ENCODE assay signal across 15 mouse cellular contexts in the genomic region with DNA sequence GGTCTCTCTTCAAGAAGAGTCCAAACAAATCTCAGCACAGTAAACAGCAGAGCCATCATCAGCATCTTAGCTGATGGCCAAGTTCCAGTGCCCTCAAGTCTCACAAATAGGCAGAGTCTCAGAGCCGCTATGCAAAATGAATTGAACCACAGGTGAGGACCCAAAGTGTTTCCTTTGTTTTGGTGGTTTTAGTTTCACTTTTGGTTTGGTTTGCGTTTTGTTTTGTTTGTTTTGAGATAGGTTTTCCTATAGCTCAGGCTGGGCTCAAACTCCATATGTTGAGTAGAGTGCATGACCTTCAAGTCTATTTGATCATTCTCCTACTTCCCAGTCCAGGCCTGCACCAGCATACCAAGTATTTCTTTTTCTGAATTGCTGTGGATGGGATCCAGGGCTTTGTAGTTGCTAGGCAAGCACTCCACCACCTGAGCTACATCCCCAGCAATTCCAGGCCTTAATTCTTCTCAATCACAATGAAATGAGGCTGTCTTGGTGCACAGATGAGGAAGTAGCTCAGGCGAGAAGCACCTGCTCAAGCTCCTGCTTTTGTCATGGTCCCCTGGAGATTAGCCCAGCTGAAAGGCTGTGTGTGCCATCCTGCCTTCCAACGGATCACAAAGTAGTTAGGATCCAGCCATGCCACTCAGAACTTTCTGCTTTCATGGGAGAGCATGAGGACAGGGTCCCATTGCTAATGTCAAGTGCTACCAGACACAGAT. TPM values are rescaled to one million over a fixed set of nuclear protein-coding genes. Genes with fewer than 3 reads are reported as not detected.
DNase-seq lines count a peak whose midpoint lies in the region; ATAC-seq and TF ChIP-seq lines count a peak whose summit lies in the region.
"Had no signal": no experiment of that assay in that cellular context is flagged by ENCODE, and none has a peak within 500 bp of the region (broad histone marks: within the 10 kb centered on the region; RNA-seq: fewer than 3 reads in every experiment).

No protein-coding gene starts in this region.

- H3K79me2 ChIP-seq in CH12.LX (replicated peaks; ENCODE audit: control insufficient read depth, extremely low read depth, insufficient read depth, poor library complexity, severe bottlenecking) = no peaks in the 10 kb centered on the region

- no peak for TF ChIP-seq POLR2A in CH12.LX (IDR thresholded peaks at IDR 0.05; ENCODE audit: low read depth, low read length)
- TF ChIP-seq POLR2A in small intestine, adult 2 months (IDR thresholded peaks at IDR 0.05; ENCODE audit: low read depth, low read length) = no peak

- no peaks in the 10 kb centered on the region for H3K27me3 ChIP-seq in CH12.LX (replicated peaks)
- H3K27me3 ChIP-seq in small intestine, adult 2 months (ENCODE audit: control insufficient read depth, insufficient read depth, low read length) = no peaks in the 10 kb centered on the region
- peaks cover 15% of the 10 kb centered on the region for H3K27me3 ChIP-seq in embryonic facial prominence, embryonic 10.5 days (replicated peaks; ENCODE audit: low read depth, poor library complexity, severe bottlenecking)
- H3K27me3 ChIP-seq: Patski had no signal

- no peak for TF ChIP-seq RAD21 in CH12.LX (IDR thresholded peaks at IDR 0.05; ENCODE audit: low read depth, low read length)

- intact Hi-C loops in heart, postnatal 36 days (cut with DNase I) = loop anchor here (10.0 kb wide), 1 partner anchor 518 kb away; the partner anchor contains the start of gene Ddx3x

- in situ Hi-C loops in CH12.LX (cut with MboI; ENCODE audit: low pct_ligation_motif_present, low pct_unique_long_range_greater_than_20kb, low sequenced_read_pairs) = no loop called here

- WGBS in small intestine, adult 2 months = 16% methylated on average over 4 of the region's 4 CpGs
- WGBS in embryonic facial prominence, embryonic 10.5 days = 74% methylated on average over 4 of the region's 4 CpGs

- H3K4me1 ChIP-seq in CH12.LX (ENCODE audit: control insufficient read depth in 1 of 2, insufficient read depth in 2 of 2) = peaks cover 2 to 9% of the 10 kb centered on the region in 2 experiments; a peak in 3 of 4 replicates
- peaks cover 5% of the 10 kb centered on the region; the same call in 1 of the 2 replicates for H3K4me1 ChIP-seq in small intestine, adult 2 months (ENCODE audit: control insufficient read depth, insufficient read depth, insufficient read length, low read length)
- H3K4me1 ChIP-seq in embryonic facial prominence, embryonic 10.5 days = no peaks in the 10 kb centered on the region

- H3K27ac ChIP-seq in CH12.LX (ENCODE audit: insufficient read depth, low read depth) = no peak overlapping the region
- H3K27ac ChIP-seq in small intestine, adult 2 months (ENCODE audit: insufficient read depth, low read depth, low read length) = peak overlapping the region; percentile 72
- no peak overlapping the region for H3K27ac ChIP-seq in embryonic facial prominence, embryonic 10.5 days (replicated peaks)
- H3K27ac ChIP-seq: liver, embryonic 14.5 days had no signal

- TF ChIP-seq EP300 in CH12.LX (IDR thresholded peaks at IDR 0.05; ENCODE audit: low read length) = no peak

- H3K36me3 ChIP-seq in CH12.LX (replicated peaks in 1 of 2; ENCODE audit: control insufficient read depth in 1 of 2, insufficient read depth in 1 of 2, low read length in 1 of 2) = no peaks in the 10 kb centered on the region
- no peaks in the 10 kb centered on the region for H3K36me3 ChIP-seq in small intestine, adult 2 months (ENCODE audit: control insufficient read depth, insufficient read depth, low read length)
- no peaks in the 10 kb centered on the region for H3K36me3 ChIP-seq in embryonic facial prominence, embryonic 10.5 days (replicated peaks)

- ATAC-seq in common myeloid progenitor, adult 5-6 weeks (replicated peaks; ENCODE audit: low read depth, poor library complexity, severe bottlenecking) = 0 out of 2 replicates have a peak, but pooled peaks have one; percentile 30
- ATAC-seq: Patski had no signal

- peak overlapping the region; percentile 29; the same call in 1 of the 2 replicates for H3K4me2 ChIP-seq in CH12.LX (ENCODE audit: insufficient read depth, low read depth, poor library complexity, severe bottlenecking)

- H3K9me3 ChIP-seq in CH12.LX (replicated peaks; ENCODE audit: low read length) = no peaks in the 10 kb centered on the region
- H3K9me3 ChIP-seq in embryonic facial prominence, embryonic 10.5 days = peaks cover under 1% of the 10 kb centered on the region; the same call in 1 of the 2 replicates

- peak; percentile 79 for DNase-seq in heart, adult 11 months
- DNase-seq in heart, postnatal 36 days = no peak
- DNase-seq in CH12.LX (ENCODE audit: extremely low read depth) = peak; percentile 36
- no peak for DNase-seq in embryonic facial prominence, embryonic 10.5 days (ENCODE audit: low spot score)
- no peak for DNase-seq in right cerebral cortex, postnatal 14 days
- no peak for DNase-seq in left cerebral cortex, adult 11 months (ENCODE audit: low spot score)
- DNase-seq: adrenal gland, postnatal 14 days; cerebellum, adult 11-12 months; heart, adult 18-20 months; heart, postnatal 10 days; kidney, postnatal 14 days had no signal

- no peak overlapping the region for H3K4me3 ChIP-seq in CH12.LX (replicated peaks in 1 of 3; ENCODE audit: low read depth in 2 of 3, low read length in 2 of 3, poor library complexity in 1 of 3)
- H3K4me3 ChIP-seq in small intestine, adult 2 months (ENCODE audit: low read depth, low read length) = no peak overlapping the region
- H3K4me3 ChIP-seq in embryonic facial prominence, embryonic 10.5 days = no peak overlapping the region

- 0 out of 2 replicates have a peak overlapping the region, but pooled peaks have one; percentile 40 for H3K9ac ChIP-seq in CH12.LX (ENCODE audit: insufficient read depth, low read depth)
- H3K9ac ChIP-seq: liver, embryonic 14.5 days had no signal

- no peak for TF ChIP-seq CTCF in CH12.LX (conservative IDR thresholded peaks at IDR 0.05 in 1 of 2, IDR thresholded peaks at IDR 0.05 in 1 of 2; ENCODE audit: low read depth in 2 of 2, low read length in 2 of 2)
- TF ChIP-seq CTCF in small intestine, adult 2 months (IDR thresholded peaks at IDR 0.05; ENCODE audit: extremely low read depth, insufficient read length, insufficient replicate concordance, low read depth, low read length) = no peak

- dilution Hi-C loops in CH12.LX (cut with MboI; ENCODE audit: extremely low pct_ligation_motif_present, extremely low pct_unique_long_range_greater_than_20kb, low sequenced_read_pairs) = no loop called here

TF ChIP-seq in CH12.LX, 34 proteins besides CTCF, POLR2A, EP300 and RAD21:
- 0 out of 2 replicates have a peak, but pooled peaks have one; percentile 15 for TF ChIP-seq BHLHE40 (IDR thresholded peaks at IDR 0.05; ENCODE audit: low read depth, low read length)
- no peak for TF ChIP-seq JUND (conservative IDR thresholded peaks at IDR 0.05; ENCODE audit: low read depth, low read length)
- 0 out of 2 replicates have a peak, but pooled peaks have one; percentile 7 for TF ChIP-seq ETS1 (conservative IDR thresholded peaks at IDR 0.05; ENCODE audit: low read depth, low read length)

RNA-seq across cellular contexts. Expression of gene Med14, which starts 5.1 kb away (rescaled TPM):
- 10 to 100 TPM; 22.6 to 29.3 TPM for total RNA-seq in heart, postnatal 36 days (2021)
- total RNA-seq in CH12.LX (2012; rRNA removed) (10.3 and 11.8 TPM in 2 replicates), CH12.LX (2014; rRNA removed) (12.7 and 15.0 TPM in 2 replicates)
- 16.7 and 18.3 TPM in 2 replicates for polyA plus RNA-seq in CH12.LX (2012; ENCODE audit: insufficient read length, low read depth)
- total RNA-seq in common myeloid progenitor, adult 5-6 weeks (2017) = 29.1 and 33.8 TPM in 2 replicates
- polyA plus RNA-seq in small intestine, adult 2 months (2012; rRNA removed) = 6.5 and 9.4 TPM in 2 replicates
- polyA plus RNA-seq in embryonic facial prominence, embryonic 10.5 days (2016; fragmentation: Nextera tagmentation; extraction: Ambion mirVana) = 12.6 and 12.7 TPM in 2 replicates

Comparison
In these comparisons a context has a peak if more than half of its experiments do, and no peak if none do; other contexts are left out.
1. DNase-seq: peak in heart, adult 11 months (single experiment) and CH12.LX (single experiment); none in heart, postnatal 36 days (0 of 2), embryonic facial prominence, embryonic 10.5 days (single experiment), right cerebral cortex, postnatal 14 days (single experiment) and left cerebral cortex, adult 11 months (single experiment).